Mouse (Mus musculus) brain, embryonic 14.5 days (tissue): ENCODE measurements around the gene Lsamp.

Source experiments
- CTCF ChIP-seq: fragments of 200-500 bp; IDR thresholded peaks from 2 replicates; pipeline ENCODE4 v1.5.1; 2012; ENCODE audit warnings: inconsistent platforms, mild to moderate bottlenecking, moderate library complexity, borderline replicate concordance; ENCODE audit not compliant: insufficient read depth, insufficient read length; ENCODE audit errors: extremely low read depth
- POLR2A ChIP-seq: fragments of 200-500 bp; IDR thresholded peaks from 2 replicates; pipeline ENCODE4 v1.6.1; 2012; ENCODE audit warnings: mild to moderate bottlenecking, inconsistent platforms, borderline replicate concordance; ENCODE audit not compliant: poor library complexity, insufficient read depth, insufficient read length, severe bottlenecking; ENCODE audit errors: extremely low read depth

- TF ChIP-seq CTCF (no peak), POLR2A (no peak)
These were observed 1551.6 kb downstream of the Lsamp start for GRCm38 (mm10) chr16:41535806-41536205.
